Mouse (Mus musculus) neural tube, embryonic 14.5 days (tissue): ENCODE measurements around the gene Serpinb9d. TPM values are rescaled to one million over a fixed set of nuclear protein-coding genes. Genes with fewer than 3 reads are reported as not detected.
"Not testable (repeated sequence)": the region's sequence is repeated elsewhere in the genome, so short reads cannot be mapped to it uniquely, and the experiment has no call there.

Source experiments
- ATAC-seq: fragments of 200-750 bp; cut with Nextera tagmentation; 2 replicates; pipeline ENCODE4 v1.8.0; 2017; ENCODE audit warnings: low read depth, mild to moderate bottlenecking, moderate TSS enrichment, moderate library complexity
- H3K27ac ChIP-seq: fragments of 300-500 bp; sonication (generic); 2 replicates; pipeline ENCODE4 v1.5.1; 2014; ENCODE audit warnings: low read depth, mild to moderate bottlenecking, control low read depth, low read length, moderate library complexity, mixed read lengths
- H3K27me3 ChIP-seq: fragments of 300-500 bp; sonication (generic); 2 replicates; pipeline ENCODE4 v1.6.1; 2014; ENCODE audit warnings: low read length; ENCODE audit not compliant: control insufficient read depth, insufficient read depth
- H3K36me3 ChIP-seq: fragments of 300-500 bp; sonication (generic); 2 replicates; pipeline ENCODE4 v1.6.1; 2014; ENCODE audit warnings: low read length, mixed read lengths; ENCODE audit not compliant: control insufficient read depth, insufficient read depth
- H3K4me1 ChIP-seq: fragments of 300-500 bp; sonication (generic); 2 replicates; pipeline ENCODE4 v1.6.1; 2014; ENCODE audit warnings: low read length; ENCODE audit not compliant: control insufficient read depth, insufficient read depth
- H3K4me2 ChIP-seq: fragments of 300-500 bp; sonication (generic); 2 replicates; pipeline ENCODE4 v1.6.1; 2014; ENCODE audit warnings: mild to moderate bottlenecking, low read depth, low read length, control low read depth
- H3K4me3 ChIP-seq: fragments of 300-500 bp; sonication (generic); 2 replicates; pipeline ENCODE4 v1.5.1; 2014; ENCODE audit warnings: low read depth, low read length, control low read depth, mixed read lengths
- H3K9ac ChIP-seq: fragments of 300-500 bp; sonication (generic); replicated peaks from 2 replicates; pipeline ENCODE4 v1.6.1; 2014; ENCODE audit warnings: low read depth, mild to moderate bottlenecking, control low read depth, low read length, mixed read lengths
- H3K9me3 ChIP-seq: fragments of 300-500 bp; sonication (generic); 2 replicates; pipeline ENCODE4 v1.6.1; 2016; ENCODE audit warnings: low read length; ENCODE audit not compliant: control insufficient read depth
- WGBS: fragments of 180-500 bp; shearing (Covaris S2); extraction: QIAGEN DNeasy Blood & Tissue Kit; methylation state at CpG from one replicate; pipeline ENCODE4 v1.1.7; 2014; 5-methylcytosine and 5-hydroxymethylcytosine counted together
- polyA plus RNA-seq: library from polyadenylated mRNA; unstranded; fragments of >200 nt; fragmentation: Nextera tagmentation; extraction: Ambion mirVana; gene quantifications from 2 replicates; pipeline ENCODE4 v1.2.1, GENCODE M21; 2014

Gene Serpinb9d
- not detected in 2 replicates for polyA plus RNA-seq

DNA sequence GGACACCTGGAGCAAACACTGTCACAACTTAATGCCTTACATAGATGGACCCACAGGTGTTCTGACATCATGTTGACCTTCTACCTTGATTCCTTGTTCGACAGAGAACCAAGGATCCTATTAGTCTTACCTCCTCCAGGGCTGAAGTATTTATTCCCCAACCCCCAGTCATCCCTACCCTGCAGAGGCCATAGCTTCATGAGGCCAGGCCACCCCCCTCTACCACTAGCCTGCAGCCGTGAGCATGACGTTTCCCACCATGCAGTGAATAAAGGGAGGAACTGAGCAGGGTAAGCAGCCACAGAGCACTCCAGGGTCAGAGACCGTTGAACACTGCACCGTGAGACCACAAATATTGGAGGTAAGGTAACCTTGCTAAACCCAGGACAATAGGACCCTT is at the start of gene Serpinb9d:
TSS of gene Serpinb9d (plus strand) at position 301 of the 400 bp plus-strand sequence.
- no peak within 1 kb of the TSS for H3K9ac ChIP-seq
- H3K27ac ChIP-seq = no peak within 1 kb of the TSS
- no peaks in the 10 kb centered on the region for H3K36me3 ChIP-seq
- no peaks in the 10 kb centered on the region for H3K27me3 ChIP-seq
- H3K4me3 ChIP-seq = no peak within 1 kb of the TSS
- ATAC-seq = no peak
- WGBS = 86% methylated on average over 5 of the region's 5 CpGs
- no peak within 1 kb of the TSS for H3K4me2 ChIP-seq
- H3K4me1 ChIP-seq = no peaks in the 10 kb centered on the region
- H3K9me3 ChIP-seq = no peaks in the 10 kb centered on the region

DNA sequence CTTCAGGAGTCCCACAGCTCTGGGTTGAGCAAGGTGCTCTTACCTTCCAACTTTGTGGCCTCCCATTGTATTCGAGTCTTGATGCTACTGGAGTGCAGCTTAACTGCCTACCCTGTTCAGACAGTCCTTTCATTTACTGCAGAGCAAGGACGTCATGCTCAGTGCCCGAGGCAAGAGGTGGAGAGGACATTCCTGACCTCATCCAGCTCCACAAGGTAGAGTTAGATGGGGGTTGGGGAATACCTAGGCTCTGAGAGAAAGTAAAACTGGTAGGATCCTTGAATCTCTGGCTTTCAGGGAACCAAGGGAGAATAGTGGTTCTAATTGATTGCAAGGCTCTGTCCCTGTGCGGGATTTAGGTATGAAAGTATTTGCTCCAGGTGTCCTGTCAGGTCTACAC is 33.1 kb upstream of the Serpinb9d start, which contains the start of gene Serpinb9c:
TSS of gene Serpinb9c (minus strand) at position 101 of the 400 bp plus-strand sequence.
- Histone ChIP-seq H3K9me3 (peaks cover 3% of the 10 kb centered on the region), H3K4me3 (no peak within 1 kb of the TSS), H3K4me1 (no peaks in the 10 kb centered on the region), H3K27me3 (no peaks in the 10 kb centered on the region), H3K9ac (no peak within 1 kb of the TSS), H3K36me3 (no peaks in the 10 kb centered on the region), H3K27ac (no peak within 1 kb of the TSS), H3K4me2 (no peak within 1 kb of the TSS)
- no peak for ATAC-seq
- WGBS = 77% methylated on average over 4 of the region's 4 CpGs

DNA sequence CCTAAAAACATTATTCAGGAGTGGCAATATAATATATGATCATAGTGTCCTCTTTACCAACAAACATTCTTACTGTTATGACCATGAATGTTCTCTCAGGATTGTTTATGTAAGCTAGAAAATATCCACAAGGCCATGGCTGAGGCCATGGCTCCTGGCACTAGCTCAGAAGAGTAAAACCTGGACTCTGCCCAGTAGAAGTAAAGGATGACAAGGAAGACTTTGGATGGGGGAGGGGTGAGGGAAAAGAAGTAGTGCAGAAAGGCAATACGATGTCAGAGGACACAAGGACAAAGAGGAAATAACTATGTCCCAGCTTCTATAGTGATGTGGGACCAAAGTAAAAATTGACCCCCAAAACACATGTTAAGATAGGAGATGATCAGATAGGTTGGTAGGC is 2.3 kb upstream of the Serpinb9d start:
- H3K36me3 ChIP-seq, ATAC-seq, H3K27ac ChIP-seq, H3K4me3 ChIP-seq, H3K9ac ChIP-seq, H3K9me3 ChIP-seq, H3K4me2 ChIP-seq, H3K4me1 ChIP-seq, H3K27me3 ChIP-seq: not testable (repeated sequence)
- 82% methylated on average over 1 of the region's 1 CpGs for WGBS

DNA sequence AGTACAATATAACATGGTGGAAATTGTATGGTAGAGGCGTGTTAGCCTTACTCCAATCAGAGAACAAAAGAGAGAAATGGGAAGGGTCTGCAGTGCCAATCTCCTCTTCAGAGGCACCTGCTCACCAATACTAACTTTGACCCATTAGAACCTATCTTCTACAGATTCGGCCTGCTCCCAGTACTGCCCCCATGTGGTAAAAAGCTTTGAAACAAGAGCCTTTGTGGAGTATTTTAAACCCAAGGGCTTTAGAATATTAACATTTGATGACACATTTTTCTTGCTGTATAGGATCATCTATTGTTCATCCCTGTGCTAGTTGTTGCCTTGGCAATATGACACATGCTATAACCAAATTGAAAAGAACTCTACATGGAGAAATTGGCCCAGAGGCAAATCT is 7.0 kb downstream of the Serpinb9d start:
- no peak overlapping the region for H3K9ac ChIP-seq
- no peaks in the 10 kb centered on the region for H3K27me3 ChIP-seq
- no peaks in the 10 kb centered on the region for H3K9me3 ChIP-seq
- H3K4me3 ChIP-seq = no peak overlapping the region
- no peaks in the 10 kb centered on the region for H3K36me3 ChIP-seq
- ATAC-seq = no peak
- H3K4me2 ChIP-seq = no peak overlapping the region
- H3K27ac ChIP-seq = no peak overlapping the region
- WGBS = 55% methylated on average over 2 of the region's 2 CpGs
- no peaks in the 10 kb centered on the region for H3K4me1 ChIP-seq

DNA sequence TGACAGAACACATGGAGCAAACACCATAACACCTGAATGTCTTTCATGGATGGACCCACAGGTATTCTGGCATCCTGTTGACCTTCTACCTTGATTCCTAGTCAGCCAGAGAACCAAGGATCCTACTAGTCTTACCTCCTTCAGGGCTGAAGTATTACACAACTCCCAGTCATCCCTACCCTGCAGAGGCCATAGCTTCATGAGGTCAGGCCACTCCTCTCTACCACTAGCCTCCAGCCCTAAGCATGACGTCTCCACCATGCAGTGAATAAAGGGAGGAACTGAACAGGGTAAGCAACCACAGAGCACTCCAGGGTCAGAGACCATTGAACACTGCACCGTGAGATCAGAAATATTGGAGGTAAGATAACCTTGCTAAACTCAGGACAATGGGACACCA is 56.6 kb downstream of the Serpinb9d start, which contains the start of gene Serpinb9e:
TSS of gene Serpinb9e (plus strand) at position 301 of the 400 bp plus-strand sequence.
- not testable (repeated sequence) for H3K9ac ChIP-seq, H3K4me2 ChIP-seq, H3K9me3 ChIP-seq, H3K36me3 ChIP-seq, H3K4me3 ChIP-seq, H3K4me1 ChIP-seq, ATAC-seq, H3K27me3 ChIP-seq, H3K27ac ChIP-seq
- 79% methylated on average over 2 of the region's 2 CpGs for WGBS

Other genes with a start within 250 kb of the Serpinb9d start
- 0.53 and 0.60 TPM in 2 replicates for gene Serpinb6b, start 227.8 kb upstream of the Serpinb9d start, polyA plus RNA-seq
- gene Serpinb9, start 189.7 kb upstream of the Serpinb9d start, polyA plus RNA-seq = 1.2 and 1.6 TPM in 2 replicates
- gene Serpinb9b, start 165.5 kb upstream of the Serpinb9d start, polyA plus RNA-seq = 0.28 and 0.29 TPM in 2 replicates
- 24.0 and 45.4 TPM in 2 replicates for gene Serpinb1b, start 114.4 kb upstream of the Serpinb9d start, polyA plus RNA-seq
- gene Serpinb9c, start 33.2 kb upstream of the Serpinb9d start, polyA plus RNA-seq = not detected in 2 replicates
- not detected in 2 replicates for gene Serpinb9e, start 56.7 kb downstream of the Serpinb9d start, polyA plus RNA-seq
- not detected in 2 replicates for gene Serpinb9f, start 131.1 kb downstream of the Serpinb9d start, polyA plus RNA-seq
- gene Gm11397, start 202.8 kb downstream of the Serpinb9d start, polyA plus RNA-seq = not detected in 2 replicates